Mouse (Mus musculus): Measurements from ENCODE around the gene Mapkapk3. TPM values are rescaled to one million over a fixed set of nuclear protein-coding genes. Genes with fewer than 3 reads are reported as not detected.
A peak's percentile ranks its signal among the peaks of the same experiment; 100 is the strongest.

The Mapkapk3 gene
- polyA plus RNA-seq (2015; fragmentation: Nextera tagmentation; extraction: Ambion mirVana): 9.4 and 11.3 TPM in 2 replicates

DNA sequence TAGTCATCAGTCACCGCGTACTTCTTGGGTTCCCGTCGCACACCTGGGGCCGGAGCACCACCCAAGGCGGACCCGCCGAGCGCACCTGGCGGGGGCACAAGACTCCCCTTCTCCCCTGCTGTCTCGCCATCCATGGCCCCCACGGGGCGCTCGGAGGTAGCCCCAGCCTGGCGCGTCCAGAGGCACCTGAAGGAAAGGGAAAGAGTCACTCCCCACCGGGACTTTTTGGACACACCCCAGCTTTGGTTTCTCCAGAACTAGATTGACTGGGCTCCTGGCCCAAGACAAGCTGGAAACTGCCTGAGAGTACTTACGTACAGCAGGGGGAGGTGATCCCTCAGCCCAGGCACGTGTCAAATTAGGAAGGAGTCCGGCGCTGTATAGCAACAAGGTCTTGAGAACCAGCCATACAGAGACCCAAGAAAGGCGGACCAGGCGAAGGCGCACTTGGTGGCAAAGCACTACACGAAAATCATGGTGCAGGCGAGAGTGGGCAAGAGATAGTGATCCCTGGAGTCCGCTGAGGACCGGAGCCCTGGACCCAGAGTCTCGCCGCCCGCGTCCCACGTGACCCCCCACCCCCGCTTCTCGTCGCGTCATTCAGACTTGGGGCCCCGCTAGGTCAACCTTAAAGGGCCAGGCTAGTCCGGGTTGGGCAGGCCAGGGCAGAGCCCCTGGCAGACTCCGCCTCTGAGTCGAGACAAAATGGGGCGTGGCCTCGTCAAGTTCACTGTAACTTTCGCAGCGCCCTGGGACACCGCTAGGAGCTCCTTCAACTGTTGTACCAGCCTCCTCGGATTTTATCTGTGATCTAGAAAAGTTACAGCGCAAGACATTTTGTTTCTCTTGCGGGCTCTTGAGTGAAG is at the start of gene Mapkapk3:
Gene Mapkapk3, minus strand, starts transcription at position 667 of the 866 bp plus-strand sequence.
- peak; percentile 87 for ATAC-seq (ENCODE audit: low FRiP score, low TSS enrichment)
- Histone ChIP-seq H3K27me3 (ENCODE audit: insufficient read depth, low read length) (no peaks in the 10 kb centered on the region), H3K9me3 (ENCODE audit: low read length) (no peaks in the 10 kb centered on the region), H3K27ac (ENCODE audit: low read length) (no peak within 1 kb of the TSS), H3K9ac (replicated peaks; ENCODE audit: low read length) (peak within 1 kb of the TSS; percentile 64), H3K4me1 (ENCODE audit: insufficient read depth, low read length) (peaks cover 10% of the 10 kb centered on the region), H3K4me3 (ENCODE audit: low read length) (peak within 1 kb of the TSS; percentile 45), H3K36me3 (ENCODE audit: insufficient read depth, low read length) (no peaks in the 10 kb centered on the region), H3K4me2 (replicated peaks; ENCODE audit: low read depth, low read length) (peak within 1 kb of the TSS; percentile 79)
- 2% methylated on average over 49 of the region's 49 CpGs for WGBS

DNA sequence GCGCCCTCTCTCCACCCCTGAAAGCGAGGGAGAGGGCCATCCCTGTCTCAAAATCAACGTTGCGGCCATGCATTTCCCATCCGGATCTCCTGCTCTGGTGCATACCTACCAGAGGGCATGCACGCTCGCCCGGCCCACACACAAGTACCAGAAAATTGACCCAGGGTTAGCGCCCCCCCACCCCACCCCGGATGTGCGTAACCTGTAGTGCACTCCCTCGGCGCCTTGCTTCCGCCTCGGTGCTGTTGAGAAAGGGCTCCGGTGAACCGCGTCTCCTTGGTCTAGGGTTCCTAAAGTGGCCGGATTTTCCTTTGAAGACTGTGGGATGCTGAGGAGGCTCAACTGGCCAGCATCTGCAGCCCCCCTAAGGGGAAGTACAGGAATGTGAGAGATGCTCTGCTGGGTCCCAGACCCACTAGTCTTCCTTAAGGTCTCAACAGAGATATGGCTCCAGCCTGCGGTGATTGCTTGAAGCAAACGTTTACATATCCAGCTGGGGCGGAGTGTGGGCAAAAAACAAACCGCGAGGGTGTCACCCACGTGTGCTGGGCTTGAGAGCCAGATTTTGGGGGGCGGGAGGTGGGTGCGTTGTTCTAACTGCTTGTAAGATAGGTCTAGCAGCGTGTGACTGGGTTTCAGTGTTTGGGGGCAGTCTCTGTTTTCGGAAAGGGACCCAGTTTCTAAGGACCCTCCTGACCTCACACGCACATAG is 48.7 kb upstream of the Mapkapk3 start, which contains the start of gene Hemk1:
Gene Hemk1, minus strand, starts transcription at position 179 of the 712 bp plus-strand sequence.
- Histone ChIP-seq H3K27me3 (ENCODE audit: insufficient read depth, low read length) (0 out of 2 replicates have a peak, but pooled peaks cover 3% of the 10 kb centered on the region), H3K4me3 (ENCODE audit: low read length) (peak within 1 kb of the TSS; percentile 65), H3K9me3 (ENCODE audit: low read length) (no peaks in the 10 kb centered on the region), H3K4me2 (replicated peaks; ENCODE audit: low read depth, low read length) (peak within 1 kb of the TSS; percentile 93), H3K36me3 (ENCODE audit: insufficient read depth, low read length) (no peaks in the 10 kb centered on the region), H3K4me1 (ENCODE audit: insufficient read depth, low read length) (peaks cover 20% of the 10 kb centered on the region), H3K9ac (replicated peaks; ENCODE audit: low read length) (peak within 1 kb of the TSS; percentile 81), H3K27ac (ENCODE audit: low read length) (peak within 1 kb of the TSS; percentile 54)
- ATAC-seq (ENCODE audit: low FRiP score, low TSS enrichment): peak; percentile 69
- 4% methylated on average over 30 of the region's 30 CpGs for WGBS

DNA sequence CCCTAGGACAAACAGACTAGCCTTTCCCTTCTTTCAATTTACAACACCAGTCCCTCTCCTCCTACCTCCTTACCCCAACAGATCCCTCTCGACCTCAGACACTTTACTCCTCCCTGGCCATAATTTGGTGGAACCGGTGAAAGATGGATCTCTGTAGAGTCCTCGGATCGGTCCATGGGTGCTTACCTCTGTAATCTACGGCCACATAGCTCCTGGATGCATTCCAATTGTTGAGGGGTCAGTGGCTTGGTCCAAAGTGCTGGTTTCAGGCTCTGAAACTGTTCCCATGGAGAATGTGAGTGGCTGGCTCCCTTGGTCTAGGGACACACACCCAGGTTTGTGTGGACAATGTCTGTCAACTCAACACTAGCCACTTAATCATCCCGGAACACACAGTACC is 46.7 kb upstream of the Mapkapk3 start:
- Histone ChIP-seq H3K4me2 (replicated peaks; ENCODE audit: low read depth, low read length) (no peak overlapping the region), H3K9me3 (ENCODE audit: low read length) (no peaks in the 10 kb centered on the region), H3K9ac (replicated peaks; ENCODE audit: low read length) (no peak overlapping the region), H3K36me3 (ENCODE audit: insufficient read depth, low read length) (no peaks in the 10 kb centered on the region), H3K4me3 (ENCODE audit: low read length) (no peak overlapping the region), H3K27me3 (ENCODE audit: insufficient read depth, low read length) (no peaks in the 10 kb centered on the region), H3K27ac (ENCODE audit: low read length) (no peak overlapping the region), H3K4me1 (ENCODE audit: insufficient read depth, low read length) (peaks cover 20% of the 10 kb centered on the region)
- no peak for ATAC-seq (ENCODE audit: low FRiP score, low TSS enrichment)
- WGBS: 83% methylated on average over 6 of the region's 6 CpGs

DNA sequence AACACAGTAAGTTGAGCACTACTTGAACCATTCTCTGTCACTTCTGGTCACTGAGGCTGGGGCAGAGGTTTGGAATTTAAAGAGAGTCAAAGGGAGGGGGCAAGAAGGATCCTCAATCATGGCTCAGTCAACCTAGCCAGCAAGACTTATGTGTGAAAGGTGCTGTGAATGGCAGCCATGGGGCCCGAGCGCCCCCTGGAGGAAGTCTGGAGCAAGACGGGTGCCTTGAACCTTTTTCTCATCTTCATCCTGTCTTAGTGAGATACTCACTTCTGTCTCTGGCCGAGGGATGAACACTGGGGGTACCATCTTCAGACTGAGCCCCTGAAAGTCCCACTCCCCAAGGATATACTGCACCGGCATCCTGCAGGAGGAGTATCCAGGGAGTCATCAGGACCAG is 46.2 kb upstream of the Mapkapk3 start:
- Histone ChIP-seq H3K27me3 (ENCODE audit: insufficient read depth, low read length) (no peaks in the 10 kb centered on the region), H3K36me3 (ENCODE audit: insufficient read depth, low read length) (no peaks in the 10 kb centered on the region), H3K9ac (replicated peaks; ENCODE audit: low read length) (no peak overlapping the region), H3K4me3 (ENCODE audit: low read length) (no peak overlapping the region), H3K4me2 (replicated peaks; ENCODE audit: low read depth, low read length) (no peak overlapping the region), H3K27ac (ENCODE audit: low read length) (no peak overlapping the region), H3K4me1 (ENCODE audit: insufficient read depth, low read length) (peaks cover 18% of the 10 kb centered on the region), H3K9me3 (ENCODE audit: low read length) (no peaks in the 10 kb centered on the region)
- no peak for ATAC-seq (ENCODE audit: low FRiP score, low TSS enrichment)
- whole genome bisulfite sequencing: 10% methylated on average over 5 of the region's 5 CpGs

DNA sequence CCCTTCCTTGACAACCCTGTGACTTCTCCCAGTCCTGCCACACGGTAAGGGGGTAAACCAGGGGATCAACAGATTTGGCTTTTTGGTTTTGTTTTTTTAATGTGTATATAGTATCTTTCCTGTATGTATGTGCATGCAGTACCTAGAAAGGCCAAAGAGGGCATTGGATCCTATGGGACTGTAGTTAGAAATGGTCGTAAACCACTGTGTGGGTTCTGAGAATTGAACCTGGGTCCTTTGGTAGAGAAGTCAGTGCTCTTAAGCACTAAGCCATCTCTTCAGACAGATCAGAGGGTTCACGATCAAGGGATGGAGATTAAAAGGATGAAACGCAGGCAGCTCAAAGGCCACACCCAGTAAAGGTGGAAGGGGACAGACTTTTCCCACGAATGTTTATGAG is 45.4 kb upstream of the Mapkapk3 start:
- Histone ChIP-seq H3K4me3 (ENCODE audit: low read length) (no peak overlapping the region), H3K27me3 (ENCODE audit: insufficient read depth, low read length) (no peaks in the 10 kb centered on the region), H3K4me1 (ENCODE audit: insufficient read depth, low read length) (peaks cover 14% of the 10 kb centered on the region), H3K9me3 (ENCODE audit: low read length) (no peaks in the 10 kb centered on the region), H3K27ac (ENCODE audit: low read length) (no peak overlapping the region), H3K4me2 (replicated peaks; ENCODE audit: low read depth, low read length) (no peak overlapping the region), H3K9ac (replicated peaks; ENCODE audit: low read length) (no peak overlapping the region), H3K36me3 (ENCODE audit: insufficient read depth, low read length) (no peaks in the 10 kb centered on the region)
- no peak for ATAC-seq (ENCODE audit: low FRiP score, low TSS enrichment)
- WGBS: 88% methylated on average over 5 of the region's 5 CpGs

DNA sequence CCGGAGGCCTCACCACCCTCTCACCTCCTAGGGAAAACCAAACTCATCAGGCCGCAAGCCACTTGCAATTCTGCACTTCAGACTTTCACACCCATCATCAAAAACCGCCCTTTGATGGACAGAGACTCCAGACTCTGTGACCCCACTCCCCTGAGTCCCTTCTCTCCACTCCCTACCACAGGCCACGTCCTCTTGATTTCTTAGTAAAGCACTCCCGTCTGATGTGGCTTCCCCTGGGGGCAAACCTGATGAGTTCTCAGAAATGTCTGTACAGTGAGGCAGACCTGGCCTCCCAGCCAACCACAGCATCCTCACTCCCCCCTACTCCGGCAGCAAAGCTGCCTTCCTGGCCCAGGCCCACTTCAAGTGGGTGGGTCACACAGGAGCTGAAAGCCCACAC is 44.7 kb upstream of the Mapkapk3 start:
- 81% methylated on average over 6 of the region's 6 CpGs for WGBS
- Histone ChIP-seq H3K27ac (ENCODE audit: low read length) (no peak overlapping the region), H3K4me2 (replicated peaks; ENCODE audit: low read depth, low read length) (no peak overlapping the region), H3K36me3 (ENCODE audit: insufficient read depth, low read length) (no peaks in the 10 kb centered on the region), H3K27me3 (ENCODE audit: insufficient read depth, low read length) (no peaks in the 10 kb centered on the region), H3K9me3 (ENCODE audit: low read length) (no peaks in the 10 kb centered on the region), H3K4me3 (ENCODE audit: low read length) (no peak overlapping the region), H3K4me1 (ENCODE audit: insufficient read depth, low read length) (peaks cover 12% of the 10 kb centered on the region), H3K9ac (replicated peaks; ENCODE audit: low read length) (no peak overlapping the region)
- ATAC-seq (ENCODE audit: low FRiP score, low TSS enrichment): no peak

DNA sequence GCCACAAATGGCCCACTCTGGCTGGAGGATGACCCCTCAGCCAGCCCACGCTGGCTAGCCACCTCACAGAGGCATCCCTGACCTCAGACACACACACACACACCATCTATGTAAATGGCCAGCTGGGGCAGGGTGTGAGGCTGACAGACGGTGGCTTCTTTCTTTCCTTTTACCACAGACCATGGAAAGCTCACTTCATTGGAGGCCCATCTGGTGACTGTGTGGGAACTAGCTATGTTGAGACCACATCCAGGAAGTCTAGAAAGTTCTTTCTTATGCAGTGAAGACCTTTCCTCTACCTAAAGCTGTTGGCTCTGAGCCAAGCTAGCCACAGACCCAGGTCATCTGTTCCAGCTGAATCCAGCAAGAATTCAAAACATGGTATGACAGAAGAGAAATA is 44.0 kb upstream of the Mapkapk3 start:
- no peak overlapping the region for H3K9ac ChIP-seq (replicated peaks; ENCODE audit: low read length)
- H3K4me2 ChIP-seq (replicated peaks; ENCODE audit: low read depth, low read length): no peak overlapping the region
- no peak for ATAC-seq (ENCODE audit: low FRiP score, low TSS enrichment)
- H3K4me1 ChIP-seq (ENCODE audit: insufficient read depth, low read length): peaks cover 9% of the 10 kb centered on the region
- no peaks in the 10 kb centered on the region for H3K27me3 ChIP-seq (ENCODE audit: insufficient read depth, low read length)
- no peaks in the 10 kb centered on the region for H3K36me3 ChIP-seq (ENCODE audit: insufficient read depth, low read length)
- 61% methylated on average over 2 of the region's 2 CpGs for WGBS
- no peak overlapping the region for H3K27ac ChIP-seq (ENCODE audit: low read length)
- no peaks in the 10 kb centered on the region for H3K9me3 ChIP-seq (ENCODE audit: low read length)
- no peak overlapping the region for H3K4me3 ChIP-seq (ENCODE audit: low read length)

DNA sequence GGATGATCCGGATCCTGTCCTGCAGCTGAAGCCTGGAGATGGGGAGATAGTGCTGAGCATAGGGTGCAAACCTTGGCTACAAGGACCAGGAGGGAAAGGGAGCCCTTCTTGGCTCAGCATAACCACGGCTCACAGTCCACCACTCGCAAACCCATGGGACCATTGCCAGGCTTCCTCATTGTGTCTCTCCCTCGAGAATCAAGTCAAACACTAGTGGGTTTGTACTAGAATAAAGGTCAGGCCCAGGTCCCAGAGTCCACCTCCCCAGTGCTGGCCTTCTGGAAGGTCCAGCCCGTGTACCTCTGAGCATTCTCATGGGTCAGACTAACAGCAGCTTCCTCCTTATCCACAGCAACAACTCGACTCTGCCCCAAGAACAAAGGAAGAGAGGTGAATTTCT is 41.1 kb upstream of the Mapkapk3 start:
- Histone ChIP-seq H3K27ac (ENCODE audit: low read length) (no peak overlapping the region), H3K36me3 (ENCODE audit: insufficient read depth, low read length) (no peaks in the 10 kb centered on the region), H3K4me1 (ENCODE audit: insufficient read depth, low read length) (peaks cover under 1% of the 10 kb centered on the region; the same call in 1 of the 2 replicates), H3K4me3 (ENCODE audit: low read length) (no peak overlapping the region), H3K9me3 (ENCODE audit: low read length) (no peaks in the 10 kb centered on the region), H3K4me2 (replicated peaks; ENCODE audit: low read depth, low read length) (no peak overlapping the region), H3K27me3 (ENCODE audit: insufficient read depth, low read length) (no peaks in the 10 kb centered on the region), H3K9ac (replicated peaks; ENCODE audit: low read length) (no peak overlapping the region)
- no peak for ATAC-seq (ENCODE audit: low FRiP score, low TSS enrichment)
- 80% methylated on average over 6 of the region's 6 CpGs for WGBS

DNA sequence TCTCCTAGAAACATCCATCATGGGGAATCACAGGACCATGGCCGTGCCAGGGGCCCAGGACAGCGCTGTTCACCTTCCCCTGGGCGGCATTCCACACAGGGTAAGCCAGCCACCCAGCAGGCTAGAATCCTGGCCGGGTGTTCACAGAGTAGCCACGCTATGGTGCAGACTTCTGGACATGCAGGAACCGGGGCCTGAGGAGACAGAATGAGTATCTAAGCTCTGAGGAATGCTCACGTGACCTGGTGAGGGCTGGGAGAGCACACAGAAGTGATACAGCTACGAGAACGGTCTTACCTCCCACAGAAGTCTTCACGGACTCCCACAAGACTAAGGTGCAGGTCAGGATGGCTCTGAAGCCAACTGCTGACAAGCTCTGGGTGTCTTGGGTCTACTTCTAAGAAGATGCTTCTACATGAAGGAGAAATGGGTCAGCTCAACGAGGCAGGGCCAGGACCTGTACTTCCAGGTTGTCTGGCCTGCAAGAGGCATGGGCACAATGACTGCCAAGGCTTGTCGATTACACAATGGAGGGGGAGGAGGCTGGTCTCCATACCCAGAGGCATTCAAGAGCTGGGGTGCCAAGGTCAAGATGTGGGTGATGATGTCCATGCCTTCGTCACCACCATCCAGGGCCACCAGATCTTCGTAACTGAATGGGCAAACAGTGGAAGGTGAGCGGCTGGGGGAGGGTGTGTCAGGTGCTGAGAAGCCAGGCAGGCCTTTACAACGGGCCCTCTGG is 38.4 kb upstream of the Mapkapk3 start:
- Histone ChIP-seq H3K4me3 (ENCODE audit: low read length) (no peak overlapping the region), H3K27me3 (ENCODE audit: insufficient read depth, low read length) (no peaks in the 10 kb centered on the region), H3K4me2 (replicated peaks; ENCODE audit: low read depth, low read length) (no peak overlapping the region), H3K27ac (ENCODE audit: low read length) (no peak overlapping the region), H3K36me3 (ENCODE audit: insufficient read depth, low read length) (no peaks in the 10 kb centered on the region), H3K4me1 (ENCODE audit: insufficient read depth, low read length) (peaks cover 12% of the 10 kb centered on the region), H3K9me3 (ENCODE audit: low read length) (no peaks in the 10 kb centered on the region), H3K9ac (replicated peaks; ENCODE audit: low read length) (no peak overlapping the region)
- ATAC-seq (ENCODE audit: low FRiP score, low TSS enrichment): no peak
- 90% methylated on average over 16 of the region's 16 CpGs for WGBS

All from kidney, embryonic 16.5 days (tissue).